Mouse (Mus musculus): ENCODE measurements around the gene Pphln1. TPM values are rescaled to one million over a fixed set of nuclear protein-coding genes. Genes with fewer than 3 reads are reported as not detected.

The Pphln1 gene
- polyA plus RNA-seq, 2 experiments: 20.6 to 32.5 TPM

- Histone ChIP-seq H3K9me3 (ENCODE audit: control insufficient read depth, low read length) (no peaks in the 10 kb centered on the region), H3K4me1 (ENCODE audit: control insufficient read depth, insufficient read depth, low read length) (peaks cover 39% of the 10 kb centered on the region), H3K27me3 (ENCODE audit: control insufficient read depth, insufficient read depth, low read length) (no peaks in the 10 kb centered on the region), H3K4me3 (replicated peaks; ENCODE audit: low read length) (peak overlapping the region; percentile 73), H3K27ac (replicated peaks; ENCODE audit: low read depth, low read length) (peak overlapping the region; percentile 86), H3K9ac (ENCODE audit: low read depth, low read length, severe bottlenecking) (peak overlapping the region; percentile 74; the same call in 1 of the 2 replicates), H3K4me2 (replicated peaks; ENCODE audit: low read depth, low read length, severe bottlenecking) (peak overlapping the region; percentile 96), H3K36me3 (ENCODE audit: control insufficient read depth, insufficient read depth, low read length) (no peaks in the 10 kb centered on the region)
- DNase-seq (ENCODE audit: low spot score) (peak; percentile 73), ATAC-seq (ENCODE audit: low FRiP score, low read depth) (no peak)
- no peak for TF ChIP-seq POLR2A (IDR thresholded peaks at IDR 0.05; ENCODE audit: borderline replicate concordance, extremely low read depth, insufficient read depth, insufficient read length)
- WGBS: 11% methylated on average over 17 of the region's 17 CpGs
These were observed 122.0 kb downstream of the Pphln1 start for GRCm38 (mm10) chr15:93519836-93520826.

GRCm38 (mm10) chr15:93521088-93521786 lies 123.1 kb downstream of the Pphln1 start:
- no peak overlapping the region for H3K4me3 ChIP-seq (replicated peaks; ENCODE audit: low read length)
- DNase-seq (ENCODE audit: low spot score): no peak
- TF ChIP-seq POLR2A (IDR thresholded peaks at IDR 0.05; ENCODE audit: borderline replicate concordance, extremely low read depth, insufficient read depth, insufficient read length): no peak
- no peak overlapping the region for H3K9ac ChIP-seq (ENCODE audit: low read depth, low read length, severe bottlenecking)
- no peaks in the 10 kb centered on the region for H3K36me3 ChIP-seq (ENCODE audit: control insufficient read depth, insufficient read depth, low read length)
- ATAC-seq (ENCODE audit: low FRiP score, low read depth): no peak
- no peaks in the 10 kb centered on the region for H3K27me3 ChIP-seq (ENCODE audit: control insufficient read depth, insufficient read depth, low read length)
- H3K9me3 ChIP-seq (ENCODE audit: control insufficient read depth, low read length): no peaks in the 10 kb centered on the region
- no peak overlapping the region for H3K27ac ChIP-seq (replicated peaks; ENCODE audit: low read depth, low read length)
- WGBS: 43% methylated on average over 11 of the region's 11 CpGs
- peaks cover 34% of the 10 kb centered on the region for H3K4me1 ChIP-seq (ENCODE audit: control insufficient read depth, insufficient read depth, low read length)
- H3K4me2 ChIP-seq (replicated peaks; ENCODE audit: low read depth, low read length, severe bottlenecking): no peak overlapping the region

- Histone ChIP-seq H3K9me3 (ENCODE audit: control insufficient read depth, low read length) (no peaks in the 10 kb centered on the region), H3K4me2 (replicated peaks; ENCODE audit: low read depth, low read length, severe bottlenecking) (no peak overlapping the region), H3K27ac (replicated peaks; ENCODE audit: low read depth, low read length) (no peak overlapping the region), H3K4me3 (replicated peaks; ENCODE audit: low read length) (no peak overlapping the region), H3K4me1 (ENCODE audit: control insufficient read depth, insufficient read depth, low read length) (peaks cover 34% of the 10 kb centered on the region), H3K27me3 (ENCODE audit: control insufficient read depth, insufficient read depth, low read length) (no peaks in the 10 kb centered on the region), H3K9ac (ENCODE audit: low read depth, low read length, severe bottlenecking) (no peak overlapping the region), H3K36me3 (ENCODE audit: control insufficient read depth, insufficient read depth, low read length) (no peaks in the 10 kb centered on the region)
- 40% methylated on average over 3 of the region's 3 CpGs for WGBS
- no peak for DNase-seq (ENCODE audit: low spot score)
- no peak for ATAC-seq (ENCODE audit: low FRiP score, low read depth)
- TF ChIP-seq POLR2A (IDR thresholded peaks at IDR 0.05; ENCODE audit: borderline replicate concordance, extremely low read depth, insufficient read depth, insufficient read length): no peak
These were observed 123.6 kb downstream of the Pphln1 start for GRCm38 (mm10) chr15:93521787-93522180.

- Histone ChIP-seq H3K9ac (ENCODE audit: low read depth, low read length, severe bottlenecking) (no peak overlapping the region), H3K4me2 (replicated peaks; ENCODE audit: low read depth, low read length, severe bottlenecking) (no peak overlapping the region), H3K9me3 (ENCODE audit: control insufficient read depth, low read length) (no peaks in the 10 kb centered on the region), H3K36me3 (ENCODE audit: control insufficient read depth, insufficient read depth, low read length) (no peaks in the 10 kb centered on the region), H3K27me3 (ENCODE audit: control insufficient read depth, insufficient read depth, low read length) (no peaks in the 10 kb centered on the region), H3K4me1 (ENCODE audit: control insufficient read depth, insufficient read depth, low read length) (peaks cover 13% of the 10 kb centered on the region), H3K4me3 (replicated peaks; ENCODE audit: low read length) (no peak overlapping the region), H3K27ac (replicated peaks; ENCODE audit: low read depth, low read length) (no peak overlapping the region)
- 91% methylated on average over 5 of the region's 5 CpGs for WGBS
- DNase-seq (ENCODE audit: low spot score): no peak
- TF ChIP-seq POLR2A (IDR thresholded peaks at IDR 0.05; ENCODE audit: borderline replicate concordance, extremely low read depth, insufficient read depth, insufficient read length): no peak
- no peak for ATAC-seq (ENCODE audit: low FRiP score, low read depth)
These were observed 127.3 kb downstream of the Pphln1 start for GRCm38 (mm10) chr15:93525305-93525917.
